Mouse (Mus musculus) kidney, postnatal 0 days (tissue): ENCODE results near the gene Cavin2. TPM values are rescaled to one million over a fixed set of nuclear protein-coding genes. Genes with fewer than 3 reads are reported as not detected.

Experiments
- ATAC-seq: fragments of 200-750 bp; cut with Nextera tagmentation; replicated peaks from 2 replicates; pipeline ENCODE4 v1.8.0; 2017; ENCODE audit warnings: low read depth, moderate number of reproducible peaks, moderate TSS enrichment, moderate library complexity; ENCODE audit not compliant: low FRiP score
- DNase-seq: peaks from one replicate; pipeline ENCODE4 v3.0.0-alpha.2; 2016; ENCODE audit warnings: low spot score
- H3K27ac ChIP-seq: fragments of 300-500 bp; sonication (generic); 2 replicates; pipeline ENCODE4 v1.5.1; 2014; ENCODE audit warnings: mild to moderate bottlenecking
- H3K27me3 ChIP-seq: fragments of 300-500 bp; sonication (generic); 2 replicates; pipeline ENCODE4 v1.6.1; 2014; ENCODE audit warnings: low read length, mixed read lengths; ENCODE audit not compliant: insufficient read depth
- H3K36me3 ChIP-seq: fragments of 300-500 bp; sonication (generic); 2 replicates; pipeline ENCODE4 v1.6.1; 2014; ENCODE audit warnings: low read length, mixed read lengths; ENCODE audit not compliant: insufficient read depth
- H3K4me1 ChIP-seq: fragments of 300-500 bp; sonication (generic); replicated peaks from 2 replicates; pipeline ENCODE4 v1.6.1; 2014; ENCODE audit warnings: antibody characterized with exemption, low read length, mixed read lengths; ENCODE audit not compliant: insufficient read depth
- H3K4me2 ChIP-seq: fragments of 300-500 bp; sonication (generic); 2 replicates; pipeline ENCODE4 v1.6.1; 2014; ENCODE audit warnings: mild to moderate bottlenecking, low read length, moderate library complexity, mixed read lengths
- H3K4me3 ChIP-seq: fragments of 300-500 bp; sonication (generic); replicated peaks from 2 replicates; pipeline ENCODE4 v1.5.1; 2014; ENCODE audit warnings: low read depth, low read length
- H3K9ac ChIP-seq: fragments of 300-500 bp; sonication (generic); 2 replicates; pipeline ENCODE4 v1.6.1; 2014; ENCODE audit warnings: low read depth, low read length
- H3K9me3 ChIP-seq: fragments of 300-500 bp; sonication (generic); replicated peaks from 2 replicates; pipeline ENCODE4 v1.6.1; 2016; ENCODE audit warnings: low read length, inconsistent platforms, mixed read lengths
- CTCF ChIP-seq: IDR thresholded peaks from 2 replicates; pipeline ENCODE4 v1.5.1; 2016; ENCODE audit warnings: antibody characterized with exemption, low read depth, mild to moderate bottlenecking, moderate library complexity
- WGBS: fragments of 180-500 bp; shearing (Covaris S2); extraction: QIAGEN DNeasy Blood & Tissue Kit; methylation state at CpG from one replicate; pipeline ENCODE4 v1.1.7; 2014; 5-methylcytosine and 5-hydroxymethylcytosine counted together
- polyA plus RNA-seq: library from polyadenylated mRNA; unstranded; fragments of >200 nt; fragmentation: Nextera tagmentation; extraction: Ambion mirVana; gene quantifications from 2 replicates; pipeline ENCODE4 v1.2.1, GENCODE M21; 2015

Cavin2 gene
- polyA plus RNA-seq, 1 experiment from 2014 or later = 30.8 TPM

GRCm38 (mm10) chr1:51265118-51265800 is 23.7 kb upstream of the Cavin2 start:
- 26% methylated on average over 5 of the region's 5 CpGs for WGBS

GRCm38 (mm10) chr1:51265926-51266325 is 23.0 kb upstream of the Cavin2 start:
- ATAC-seq (no peak), DNase-seq (peak; percentile 39)
- Histone ChIP-seq H3K4me1 (peaks cover 12% of the 10 kb centered on the region; the same call in 1 of the 2 replicates), H3K9ac (no peak overlapping the region), H3K27me3 (no peaks in the 10 kb centered on the region), H3K4me3 (no peak overlapping the region), H3K36me3 (no peaks in the 10 kb centered on the region), H3K9me3 (no peaks in the 10 kb centered on the region), H3K27ac (peak overlapping the region; percentile 60; the same call in 1 of the 2 replicates), H3K4me2 (no peak overlapping the region)
- TF ChIP-seq CTCF = no peak
- 45% methylated on average over 2 of the region's 2 CpGs for WGBS

More at GRCm38 (mm10) chr1:51265118-51265800, 23.7 kb upstream of the Cavin2 start:
- TF ChIP-seq CTCF = no peak
- Histone ChIP-seq H3K9ac (no peak overlapping the region), H3K4me1 (peaks cover 12% of the 10 kb centered on the region; the same call in 1 of the 2 replicates), H3K27ac (peak overlapping the region; percentile 60), H3K9me3 (no peaks in the 10 kb centered on the region), H3K4me2 (no peak overlapping the region), H3K27me3 (no peaks in the 10 kb centered on the region), H3K36me3 (no peaks in the 10 kb centered on the region), H3K4me3 (no peak overlapping the region)
- peak; percentile 74 for DNase-seq
- peak; percentile 79 for ATAC-seq

GRCm38 (mm10) chr1:51267125-51267524 is 21.8 kb upstream of the Cavin2 start:
- no peaks in the 10 kb centered on the region for H3K27me3 ChIP-seq
- ATAC-seq (no peak), DNase-seq (peak; percentile 35)
- H3K4me1 ChIP-seq = peaks cover 12% of the 10 kb centered on the region; the same call in 1 of the 2 replicates
- H3K4me3 ChIP-seq = no peak overlapping the region
- no peak overlapping the region for H3K9ac ChIP-seq
- no peak overlapping the region for H3K4me2 ChIP-seq
- 23% methylated on average over 5 of the region's 5 CpGs for WGBS
- H3K27ac ChIP-seq = 0 out of 2 replicates have a peak overlapping the region, but pooled peaks have one; percentile 15
- no peaks in the 10 kb centered on the region for H3K9me3 ChIP-seq
- no peak for TF ChIP-seq CTCF
- H3K36me3 ChIP-seq = no peaks in the 10 kb centered on the region

GRCm38 (mm10) chr1:51268225-51268624 is 20.7 kb upstream of the Cavin2 start:
- WGBS = 74% methylated on average over 2 of the region's 2 CpGs
- DNase-seq (no peak), ATAC-seq (no peak)
- H3K27me3 ChIP-seq = no peaks in the 10 kb centered on the region
- no peaks in the 10 kb centered on the region for H3K36me3 ChIP-seq
- TF ChIP-seq CTCF = no peak
- H3K4me3 ChIP-seq = no peak overlapping the region
- no peak overlapping the region for H3K4me2 ChIP-seq
- no peaks in the 10 kb centered on the region for H3K9me3 ChIP-seq
- H3K9ac ChIP-seq = no peak overlapping the region
- H3K4me1 ChIP-seq = peaks cover 12% of the 10 kb centered on the region; the same call in 1 of the 2 replicates
- no peak overlapping the region for H3K27ac ChIP-seq

- H3K27me3 ChIP-seq = no peaks in the 10 kb centered on the region
- ATAC-seq (no peak), DNase-seq (no peak)
- TF ChIP-seq CTCF = no peak
- H3K4me3 ChIP-seq = no peak overlapping the region
- no peaks in the 10 kb centered on the region for H3K9me3 ChIP-seq
- H3K27ac ChIP-seq = no peak overlapping the region
- H3K4me1 ChIP-seq = peaks cover 6% of the 10 kb centered on the region; the same call in 1 of the 2 replicates
- WGBS = 68% methylated on average over 5 of the region's 5 CpGs
- H3K4me2 ChIP-seq = no peak overlapping the region
- no peaks in the 10 kb centered on the region for H3K36me3 ChIP-seq
- no peak overlapping the region for H3K9ac ChIP-seq
These were observed 18.6 kb upstream of the Cavin2 start for GRCm38 (mm10) chr1:51270196-51270935.

GRCm38 (mm10) chr1:51271845-51272244 is 17.1 kb upstream of the Cavin2 start:
- no peak overlapping the region for H3K9ac ChIP-seq
- no peaks in the 10 kb centered on the region for H3K27me3 ChIP-seq
- DNase-seq (no peak), ATAC-seq (no peak)
- WGBS = 58% methylated on average over 4 of the region's 4 CpGs
- H3K4me3 ChIP-seq = no peak overlapping the region
- no peak overlapping the region for H3K4me2 ChIP-seq
- H3K27ac ChIP-seq = no peak overlapping the region
- no peak for TF ChIP-seq CTCF
- 0 out of 2 replicates have a peak, but pooled peaks cover 6% of the 10 kb centered on the region for H3K4me1 ChIP-seq
- no peaks in the 10 kb centered on the region for H3K36me3 ChIP-seq
- H3K9me3 ChIP-seq = no peaks in the 10 kb centered on the region
